Mouse (Mus musculus) hindbrain, embryonic 15.5 days (tissue): ENCODE data around the gene Hs2st1. TPM values are rescaled to one million over a fixed set of nuclear protein-coding genes. Genes with fewer than 3 reads are reported as not detected.
A peak's percentile ranks its signal among the peaks of the same experiment; 100 is the strongest.

Experiments used
- ATAC-seq: fragments of 200-750 bp; cut with Nextera tagmentation; 2 replicates; pipeline ENCODE4 v1.8.0; 2017; ENCODE audit warnings: low read depth, moderate number of reproducible peaks, moderate TSS enrichment; ENCODE audit not compliant: low FRiP score
- H3K27ac ChIP-seq: fragments of 300-500 bp; sonication (generic); replicated peaks from 2 replicates; pipeline ENCODE4 v1.5.1; 2015; ENCODE audit warnings: mild to moderate bottlenecking, inconsistent platforms
- H3K27me3 ChIP-seq: fragments of 300-500 bp; sonication (generic); 2 replicates; pipeline ENCODE4 v1.6.1; 2015; ENCODE audit warnings: control low read depth, inconsistent platforms
- H3K36me3 ChIP-seq: fragments of 300-500 bp; sonication (generic); 2 replicates; pipeline ENCODE4 v1.6.1; 2015; ENCODE audit warnings: control low read depth, inconsistent platforms
- H3K4me1 ChIP-seq: fragments of 300-500 bp; sonication (generic); replicated peaks from 2 replicates; pipeline ENCODE4 v1.6.1; 2015; ENCODE audit warnings: control low read depth, inconsistent platforms
- H3K4me2 ChIP-seq: fragments of 300-500 bp; sonication (generic); 2 replicates; pipeline ENCODE4 v1.6.1; 2015; ENCODE audit warnings: moderate library complexity, mild to moderate bottlenecking, inconsistent platforms
- H3K4me3 ChIP-seq: fragments of 300-500 bp; sonication (generic); 2 replicates; pipeline ENCODE4 v1.5.1; 2015; ENCODE audit warnings: mild to moderate bottlenecking, inconsistent platforms
- H3K9ac ChIP-seq: fragments of 300-500 bp; sonication (generic); 2 replicates; pipeline ENCODE4 v1.6.1; 2015; ENCODE audit warnings: inconsistent platforms
- H3K9me3 ChIP-seq: fragments of 300-500 bp; sonication (generic); 2 replicates; pipeline ENCODE4 v1.6.1; 2016; ENCODE audit warnings: control low read depth, inconsistent platforms
- WGBS: fragments of 180-500 bp; shearing (Covaris S2); methylation state at CpG from one replicate; pipeline ENCODE4 v1.1.7; 2015; 5-methylcytosine and 5-hydroxymethylcytosine counted together
- polyA plus RNA-seq: library from polyadenylated mRNA; unstranded; fragments of >200 nt; fragmentation: Nextera tagmentation; extraction: Ambion mirVana; gene quantifications from 2 replicates; pipeline ENCODE4 v1.2.1, GENCODE M21; 2015

Hs2st1 gene
- polyA plus RNA-seq, 1 experiment from 2014 or later, result 14.4 TPM

DNA sequence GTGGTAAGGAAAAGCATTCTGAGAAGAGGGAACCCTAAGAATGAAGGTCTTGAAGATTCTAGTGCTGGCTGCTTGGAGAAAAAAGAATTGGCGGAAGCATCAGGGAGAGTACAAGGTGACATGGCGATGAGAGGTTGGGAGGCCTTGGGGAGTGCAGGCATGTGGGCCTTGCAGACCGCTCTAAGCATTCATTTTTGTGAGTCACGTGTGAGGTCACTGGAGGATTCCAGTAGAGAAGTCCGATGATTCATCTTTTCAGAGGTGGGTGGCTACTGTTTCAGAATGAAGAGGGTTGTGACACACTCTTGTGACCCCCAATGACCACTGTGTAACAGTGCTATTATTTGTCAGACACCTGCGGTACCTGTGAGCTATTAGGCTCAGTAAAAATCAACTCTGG, 121.0 kb downstream of the Hs2st1 start:
- Histone ChIP-seq H3K4me1 (peaks cover 3% of the 10 kb centered on the region), H3K9me3 (no peaks in the 10 kb centered on the region), H3K9ac (no peak overlapping the region), H3K36me3 (0 out of 2 replicates have a peak, but pooled peaks cover 5% of the 10 kb centered on the region), H3K27me3 (no peaks in the 10 kb centered on the region), H3K4me3 (no peak overlapping the region), H3K4me2 (no peak overlapping the region), H3K27ac (no peak overlapping the region)
- 95% methylated on average over 6 of the region's 6 CpGs for WGBS
- ATAC-seq, result no peak

DNA sequence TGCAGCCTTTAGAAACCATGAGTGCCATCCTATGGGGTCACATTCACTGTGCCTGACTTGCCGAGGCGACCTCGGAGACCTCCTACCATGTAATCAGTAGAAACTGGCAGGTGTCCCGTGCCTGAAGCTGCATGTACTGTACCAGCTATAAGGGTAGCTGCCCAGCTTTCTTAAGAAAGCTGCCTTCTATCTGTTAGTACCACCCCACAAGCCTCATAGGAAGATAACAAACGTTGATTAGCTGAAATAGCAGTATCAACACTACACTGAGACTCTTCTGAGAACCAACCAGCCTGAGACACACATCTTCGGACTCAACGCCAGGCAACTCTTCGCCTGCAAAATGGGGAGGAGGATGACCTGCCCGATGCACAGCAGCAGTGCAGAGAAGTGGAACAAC, 122.1 kb downstream of the Hs2st1 start:
- 89% methylated on average over 9 of the region's 9 CpGs for WGBS
- no peak for ATAC-seq
- Histone ChIP-seq H3K9me3 (no peaks in the 10 kb centered on the region), H3K4me1 (no peaks in the 10 kb centered on the region), H3K27me3 (no peaks in the 10 kb centered on the region), H3K36me3 (0 out of 2 replicates have a peak, but pooled peaks cover 5% of the 10 kb centered on the region), H3K9ac (no peak overlapping the region), H3K27ac (no peak overlapping the region), H3K4me3 (no peak overlapping the region), H3K4me2 (no peak overlapping the region)

DNA sequence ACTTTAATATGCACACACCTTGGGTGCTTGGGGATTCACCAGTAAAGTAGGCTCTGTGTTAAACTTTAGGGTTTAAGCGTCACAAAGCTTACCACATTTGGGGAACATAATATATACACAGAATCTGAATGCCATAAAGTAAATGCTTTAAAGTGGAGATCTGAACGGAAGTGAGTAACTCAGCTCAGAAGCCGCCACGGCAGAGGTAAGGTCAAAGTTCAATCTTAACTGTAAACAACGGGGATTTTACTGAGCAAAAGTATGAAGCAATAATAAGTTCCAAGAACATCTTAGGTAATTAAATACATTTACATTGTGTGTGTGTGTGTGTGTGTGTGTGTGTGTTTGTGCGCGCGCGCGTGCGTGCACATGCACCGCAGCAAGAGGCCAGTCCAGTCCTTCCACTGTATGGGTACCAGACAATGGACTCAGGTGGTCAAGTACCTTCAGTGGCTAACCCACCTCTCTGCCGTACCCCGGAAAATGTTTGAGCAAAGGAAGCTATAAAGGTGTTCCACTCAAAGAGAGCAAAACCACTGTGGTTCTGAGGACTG, 123.8 kb downstream of the Hs2st1 start:
- Histone ChIP-seq H3K4me2 (no peak overlapping the region), H3K4me3 (no peak overlapping the region), H3K36me3 (0 out of 2 replicates have a peak, but pooled peaks cover 5% of the 10 kb centered on the region), H3K4me1 (no peaks in the 10 kb centered on the region), H3K9me3 (no peaks in the 10 kb centered on the region), H3K9ac (no peak overlapping the region), H3K27ac (no peak overlapping the region), H3K27me3 (no peaks in the 10 kb centered on the region)
- WGBS, result 96% methylated on average over 14 of the region's 14 CpGs
- ATAC-seq, result no peak

DNA sequence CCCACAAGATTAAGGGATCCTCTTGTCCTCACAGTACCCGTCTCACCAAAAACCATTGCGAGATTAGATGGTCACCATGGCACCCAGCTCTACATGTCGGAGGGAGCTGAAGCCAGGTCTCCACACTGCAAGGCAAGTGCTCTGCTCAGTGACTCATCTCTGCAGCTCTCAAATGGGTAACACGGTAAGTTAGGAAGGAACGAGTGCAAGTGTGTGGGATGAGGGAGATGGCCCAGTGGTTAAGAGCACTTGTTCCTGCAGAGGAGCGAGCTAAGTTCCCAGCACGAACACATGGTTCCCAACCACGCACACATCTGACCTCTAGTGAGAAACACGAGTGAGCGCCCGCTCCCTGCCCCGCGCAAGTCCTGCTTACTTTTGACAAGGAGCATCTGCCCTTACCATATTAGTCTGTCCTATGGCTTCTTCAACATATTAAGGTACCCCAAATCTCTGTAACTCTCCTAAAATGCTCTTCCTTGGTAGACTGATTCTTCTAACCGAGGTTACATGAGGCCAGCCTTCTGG, 132.0 kb downstream of the Hs2st1 start:
- ATAC-seq, result 0 out of 2 replicates have a peak, but pooled peaks have one; percentile 27
- 94% methylated on average over 14 of the region's 14 CpGs for WGBS

DNA sequence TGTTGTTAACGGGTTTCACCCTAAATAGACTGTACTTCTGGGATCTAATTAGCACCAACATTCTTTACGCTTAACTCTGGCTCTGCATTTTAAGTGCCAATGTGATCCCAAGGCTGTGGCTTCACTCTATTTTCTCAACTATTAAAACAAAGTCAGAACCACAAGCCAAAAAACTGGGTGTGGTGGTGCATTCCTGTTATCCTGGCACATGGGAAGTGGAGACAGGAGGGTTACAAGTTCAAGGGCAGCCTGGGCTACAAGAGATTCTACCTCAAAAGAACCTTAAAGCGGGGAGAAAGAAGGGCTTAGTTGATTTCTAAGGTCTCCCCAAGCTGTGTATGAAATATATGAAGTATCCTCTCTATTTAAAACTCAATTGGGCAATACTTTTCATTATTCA, 133.9 kb downstream of the Hs2st1 start:
- ATAC-seq, result no peak
- 0 out of 2 replicates have a peak, but pooled peaks cover 5% of the 10 kb centered on the region for H3K36me3 ChIP-seq
- H3K9ac ChIP-seq, result no peak overlapping the region
- H3K4me2 ChIP-seq, result no peak overlapping the region
- no peaks in the 10 kb centered on the region for H3K27me3 ChIP-seq
- H3K9me3 ChIP-seq, result no peaks in the 10 kb centered on the region
- H3K27ac ChIP-seq, result no peak overlapping the region
- H3K4me1 ChIP-seq, result no peaks in the 10 kb centered on the region
- no peak overlapping the region for H3K4me3 ChIP-seq
- 79% methylated on average over 3 of the region's 3 CpGs for WGBS

More for the DNA sequence above, 132.0 kb downstream of the Hs2st1 start:
- Histone ChIP-seq H3K4me2 (no peak overlapping the region), H3K9ac (no peak overlapping the region), H3K36me3 (0 out of 2 replicates have a peak, but pooled peaks cover 5% of the 10 kb centered on the region), H3K4me3 (no peak overlapping the region), H3K9me3 (no peaks in the 10 kb centered on the region), H3K4me1 (no peaks in the 10 kb centered on the region), H3K27me3 (no peaks in the 10 kb centered on the region), H3K27ac (no peak overlapping the region)

DNA sequence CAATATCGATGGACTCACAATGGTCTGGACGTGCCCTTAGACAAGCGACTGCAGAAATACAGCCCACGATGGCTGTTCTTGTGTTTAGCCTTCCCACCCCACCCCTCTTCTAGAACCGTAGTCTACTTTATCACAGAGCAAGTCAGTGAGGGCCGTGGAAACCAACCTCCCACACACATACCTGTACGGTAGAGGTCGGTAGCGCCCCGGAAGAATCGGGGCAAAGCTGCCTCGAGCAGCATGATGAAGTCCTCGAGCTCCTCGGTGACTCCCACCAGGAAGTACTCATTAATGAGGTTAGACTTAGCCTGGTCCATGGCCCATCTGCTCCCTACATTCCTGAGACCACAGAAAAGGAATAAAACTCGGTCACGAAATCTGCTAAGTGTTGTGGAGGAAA, 134.7 kb downstream of the Hs2st1 start:
- Histone ChIP-seq H3K4me1 (no peaks in the 10 kb centered on the region), H3K9me3 (no peaks in the 10 kb centered on the region), H3K4me3 (no peak overlapping the region), H3K27ac (no peak overlapping the region), H3K9ac (no peak overlapping the region), H3K36me3 (0 out of 2 replicates have a peak, but pooled peaks cover 5% of the 10 kb centered on the region), H3K4me2 (no peak overlapping the region), H3K27me3 (no peaks in the 10 kb centered on the region)
- whole genome bisulfite sequencing, result 94% methylated on average over 16 of the region's 16 CpGs
- ATAC-seq, result no peak

DNA sequence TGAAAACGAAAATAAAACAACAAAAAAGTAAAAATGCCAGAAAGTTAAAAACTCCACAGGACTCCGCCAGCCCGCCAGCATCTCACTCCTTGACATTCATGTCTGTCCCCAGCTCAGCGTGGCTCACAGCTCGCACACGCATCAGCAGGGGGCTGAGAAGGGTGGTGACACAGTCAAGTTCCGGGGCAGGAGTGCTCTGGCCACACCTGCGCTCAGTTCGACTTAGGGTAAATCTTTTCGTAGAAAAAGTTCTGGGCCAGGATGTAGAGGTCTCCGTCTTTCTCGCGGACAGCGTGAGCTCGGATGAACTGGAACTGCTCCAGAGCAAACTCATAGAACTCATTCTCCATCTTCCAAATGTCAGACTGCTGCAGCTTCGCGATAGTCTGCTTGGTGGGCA, 135.7 kb downstream of the Hs2st1 start:
- Histone ChIP-seq H3K36me3 (0 out of 2 replicates have a peak, but pooled peaks cover 5% of the 10 kb centered on the region), H3K4me3 (no peak overlapping the region), H3K4me2 (no peak overlapping the region), H3K9ac (no peak overlapping the region), H3K27me3 (no peaks in the 10 kb centered on the region), H3K4me1 (no peaks in the 10 kb centered on the region), H3K27ac (no peak overlapping the region), H3K9me3 (no peaks in the 10 kb centered on the region)
- WGBS, result 93% methylated on average over 17 of the region's 17 CpGs
- ATAC-seq, result no peak

DNA sequence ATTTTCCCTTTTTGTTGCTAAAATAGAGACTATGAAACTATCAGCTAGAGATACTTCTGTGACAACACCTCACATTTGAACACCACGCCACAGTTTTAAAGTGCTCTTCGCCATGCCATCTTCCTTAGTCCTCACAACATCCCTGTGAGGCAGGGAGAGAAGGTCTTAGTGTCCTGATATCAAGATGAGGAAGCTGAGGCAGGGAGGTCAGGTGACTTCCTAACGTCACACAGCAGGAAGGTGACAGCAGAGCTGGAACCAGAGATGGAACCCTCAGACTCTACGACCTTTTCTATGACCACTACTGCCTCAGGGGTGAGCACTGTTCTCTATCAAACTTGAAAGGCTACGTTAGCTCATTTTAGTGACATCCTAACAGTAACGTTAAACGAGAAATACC, 136.9 kb downstream of the Hs2st1 start:
- no peak for ATAC-seq
- no peak overlapping the region for H3K9ac ChIP-seq
- 92% methylated on average over 7 of the region's 7 CpGs for WGBS
- H3K9me3 ChIP-seq, result no peaks in the 10 kb centered on the region
- H3K27me3 ChIP-seq, result no peaks in the 10 kb centered on the region
- H3K4me1 ChIP-seq, result 0 out of 2 replicates have a peak, but pooled peaks cover 3% of the 10 kb centered on the region
- H3K4me3 ChIP-seq, result no peak overlapping the region
- no peak overlapping the region for H3K27ac ChIP-seq
- 0 out of 2 replicates have a peak, but pooled peaks cover 5% of the 10 kb centered on the region for H3K36me3 ChIP-seq
- no peak overlapping the region for H3K4me2 ChIP-seq

DNA sequence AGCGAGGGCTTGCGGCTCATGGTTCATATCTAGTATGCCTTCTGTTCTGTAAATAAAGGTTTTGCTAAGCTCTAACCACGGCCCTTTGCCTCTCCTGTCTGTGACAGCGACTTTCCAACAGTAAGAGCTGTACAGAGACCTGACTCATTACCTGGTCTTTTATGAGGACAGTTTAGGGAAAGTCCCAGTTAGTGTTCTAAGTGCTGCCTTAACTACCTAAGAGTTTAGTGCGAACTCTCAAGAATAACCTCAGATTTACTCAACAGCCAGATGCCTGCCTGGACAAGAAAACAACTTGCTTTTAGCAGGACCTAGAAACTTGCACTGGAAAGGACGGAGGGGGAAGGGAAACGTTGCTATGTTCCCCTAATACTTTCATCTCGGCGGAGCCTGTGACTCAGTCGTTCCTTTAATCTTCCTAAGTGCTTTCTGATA, 137.8 kb downstream of the Hs2st1 start:
- H3K27ac ChIP-seq, result no peak overlapping the region
- 0 out of 2 replicates have a peak, but pooled peaks cover 3% of the 10 kb centered on the region for H3K4me1 ChIP-seq
- no peaks in the 10 kb centered on the region for H3K9me3 ChIP-seq
- H3K4me2 ChIP-seq, result no peak overlapping the region
- no peaks in the 10 kb centered on the region for H3K27me3 ChIP-seq
- ATAC-seq, result no peak
- H3K9ac ChIP-seq, result no peak overlapping the region
- 93% methylated on average over 10 of the region's 10 CpGs for WGBS
- no peak overlapping the region for H3K4me3 ChIP-seq
- H3K36me3 ChIP-seq, result 0 out of 2 replicates have a peak, but pooled peaks cover 5% of the 10 kb centered on the region

DNA sequence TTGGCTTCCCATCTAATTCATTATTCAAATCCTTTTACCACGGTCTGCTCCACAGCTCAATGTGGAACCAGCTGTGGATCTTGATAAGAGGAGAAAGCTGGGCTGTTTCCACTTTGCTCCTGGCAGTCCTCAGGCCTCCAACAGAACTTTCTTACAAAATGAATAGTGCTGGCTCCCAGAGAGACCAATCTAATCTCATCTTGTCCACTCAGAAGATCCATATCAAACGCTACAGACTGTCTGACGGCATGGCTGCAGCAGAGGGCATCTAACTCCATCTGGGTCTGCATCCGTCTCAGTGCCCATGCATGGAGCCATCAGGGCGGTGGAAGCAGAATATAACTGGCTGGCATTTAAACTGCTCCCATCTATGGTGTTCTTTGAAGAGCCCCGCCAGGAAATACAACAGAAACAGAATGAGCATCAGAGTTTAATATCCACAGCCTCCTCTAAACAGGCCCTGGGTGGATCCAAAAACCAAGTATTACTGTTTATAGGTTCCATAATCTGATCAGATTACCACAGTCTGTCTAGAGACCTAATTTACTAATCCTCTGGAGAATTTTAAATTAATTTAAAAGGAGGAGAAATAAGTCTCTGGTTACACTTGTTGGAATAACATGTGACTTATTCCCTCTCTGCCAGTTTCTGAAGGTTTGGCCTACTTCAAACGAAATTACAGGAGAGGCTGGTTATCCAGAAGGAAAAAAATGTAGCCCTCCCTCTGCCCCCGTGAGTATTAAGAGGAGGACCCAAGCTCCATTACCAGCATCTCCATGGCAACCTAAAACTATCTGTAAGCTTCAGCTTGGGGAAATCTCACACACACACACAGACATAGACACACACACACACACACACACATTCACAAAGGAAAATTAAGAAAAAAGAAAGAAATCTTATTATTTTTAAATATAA, 141.2 kb downstream of the Hs2st1 start:
- Histone ChIP-seq H3K4me3 (no peak overlapping the region), H3K4me2 (no peak overlapping the region), H3K27me3 (no peaks in the 10 kb centered on the region), H3K27ac (0 out of 2 replicates have a peak overlapping the region, but pooled peaks have one; percentile 30), H3K9me3 (no peaks in the 10 kb centered on the region), H3K9ac (no peak overlapping the region), H3K4me1 (0 out of 2 replicates have a peak, but pooled peaks cover 13% of the 10 kb centered on the region), H3K36me3 (no peaks in the 10 kb centered on the region)
- 46% methylated on average over 8 of the region's 8 CpGs for WGBS
- peak; percentile 59; the same call in 1 of the 2 replicates for ATAC-seq

DNA sequence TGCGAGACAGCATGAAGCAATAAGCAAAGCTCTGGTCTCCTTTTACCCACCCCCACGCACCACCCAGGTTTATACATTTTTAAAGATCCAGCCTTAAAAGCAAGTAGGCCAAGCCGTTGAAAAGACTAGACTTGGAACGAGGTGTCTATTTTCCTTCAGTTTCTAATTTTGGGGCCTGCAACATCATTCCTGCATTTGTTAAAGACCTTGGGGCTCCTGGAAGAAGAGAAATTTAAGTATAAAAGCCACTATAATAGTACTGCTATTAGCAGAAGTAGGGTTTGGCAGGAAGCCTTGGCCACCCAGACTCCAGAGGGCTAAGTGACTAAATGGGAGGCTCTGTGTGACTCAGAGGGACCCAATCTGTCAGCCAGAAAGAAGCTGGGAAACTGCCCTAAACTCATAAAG, 144.9 kb downstream of the Hs2st1 start:
- no peak for ATAC-seq
- H3K27ac ChIP-seq, result peak overlapping the region; percentile 32
- no peak overlapping the region for H3K9ac ChIP-seq
- WGBS, result 83% methylated on average over 4 of the region's 4 CpGs
- H3K4me3 ChIP-seq, result no peak overlapping the region
- no peaks in the 10 kb centered on the region for H3K27me3 ChIP-seq
- no peaks in the 10 kb centered on the region for H3K36me3 ChIP-seq
- H3K4me1 ChIP-seq, result peaks cover 21% of the 10 kb centered on the region; the same call in 1 of the 2 replicates
- no peaks in the 10 kb centered on the region for H3K9me3 ChIP-seq
- no peak overlapping the region for H3K4me2 ChIP-seq
